Mouse (Mus musculus) heart, postnatal 10 days (tissue): ENCODE results near the gene Plcl2. TPM values are rescaled to one million over a fixed set of nuclear protein-coding genes. Genes with fewer than 3 reads are reported as not detected.
"Not testable (repeated sequence)": the region's sequence is repeated elsewhere in the genome, so short reads cannot be mapped to it uniquely, and the experiment has no call there.

Experiments
- DNase-seq, 2 experiments: peaks; one replicate each; pipeline ENCODE4 v3.0.0; 2021
- intact Hi-C: fragments of 180-260 bp; cut with DNase I; formaldehyde crosslinking; loops from one replicate; pipeline ENCODE4 v1.15.1; 2025
- total RNA-seq, 2 experiments: library from RNA; stranded (reverse); gene quantifications; 2 replicates each; pipeline ENCODE4 v1.2.3; 2021

Plcl2 gene
- total RNA-seq, 2 experiments from 2014 or later = 11.0 to 11.6 TPM

- intact Hi-C loops = no loop called here
- no peak for DNase-seq
These were observed 15.8 kb downstream of the Plcl2 start for GRCm38 (mm10) chr17:50524970-50525369.

GRCm38 (mm10) chr17:50525821-50526220 lies 16.6 kb downstream of the Plcl2 start:
- intact Hi-C loops = no loop called here
- peak in 1 of 2 experiments; percentile 52 for DNase-seq

- intact Hi-C loops = no loop called here
- no peak for DNase-seq
These were observed 20.9 kb downstream of the Plcl2 start for GRCm38 (mm10) chr17:50530089-50530488.

- intact Hi-C loops, DNase-seq: not testable (repeated sequence)
These were observed 25.7 kb downstream of the Plcl2 start for GRCm38 (mm10) chr17:50534889-50535288.

- intact Hi-C loops = no loop called here
- DNase-seq = no peak
These were observed 27.4 kb downstream of the Plcl2 start for GRCm38 (mm10) chr17:50536409-50537194.

- intact Hi-C loops = no loop called here
- DNase-seq = no peak
These were observed 28.6 kb downstream of the Plcl2 start for GRCm38 (mm10) chr17:50537786-50538185.

GRCm38 (mm10) chr17:50544860-50545259 lies 35.7 kb downstream of the Plcl2 start:
- intact Hi-C loops = no loop called here
- no peak for DNase-seq

GRCm38 (mm10) chr17:50545274-50545673 lies 36.1 kb downstream of the Plcl2 start:
- no peak for DNase-seq
- intact Hi-C loops = no loop called here

- intact Hi-C loops = no loop called here
- DNase-seq = no peak
These were observed 42.9 kb downstream of the Plcl2 start for GRCm38 (mm10) chr17:50552130-50552529.

GRCm38 (mm10) chr17:50557566-50558238 lies 48.5 kb downstream of the Plcl2 start:
- intact Hi-C loops = no loop called here
- no peak for DNase-seq

GRCm38 (mm10) chr17:50558239-50558625 lies 49.0 kb downstream of the Plcl2 start:
- DNase-seq = no peak
- intact Hi-C loops = no loop called here

GRCm38 (mm10) chr17:50565376-50566123 lies 56.3 kb downstream of the Plcl2 start:
- intact Hi-C loops = no loop called here
- DNase-seq = no peak

- DNase-seq = no peak
- intact Hi-C loops = no loop called here
These were observed 59.6 kb downstream of the Plcl2 start for GRCm38 (mm10) chr17:50568846-50569245.

- DNase-seq, intact Hi-C loops: not testable (repeated sequence)
These were observed 61.0 kb downstream of the Plcl2 start for GRCm38 (mm10) chr17:50570228-50570627.

GRCm38 (mm10) chr17:50570681-50571398 lies 61.6 kb downstream of the Plcl2 start:
- no peak for DNase-seq
- intact Hi-C loops = no loop called here

GRCm38 (mm10) chr17:50574161-50574560 lies 65.0 kb downstream of the Plcl2 start:
- intact Hi-C loops = no loop called here
- no peak for DNase-seq

- intact Hi-C loops = no loop called here
- DNase-seq = no peak
These were observed 71.2 kb downstream of the Plcl2 start for GRCm38 (mm10) chr17:50580416-50580815.

GRCm38 (mm10) chr17:50586834-50587233 lies 77.6 kb downstream of the Plcl2 start:
- no peak for DNase-seq
- intact Hi-C loops = no loop called here

GRCm38 (mm10) chr17:50587941-50588340 lies 78.7 kb downstream of the Plcl2 start:
- DNase-seq = no peak
- intact Hi-C loops = no loop called here

- no peak for DNase-seq
- intact Hi-C loops = no loop called here
These were observed 91.0 kb downstream of the Plcl2 start for GRCm38 (mm10) chr17:50600178-50600577.

- intact Hi-C loops = no loop called here
- DNase-seq = no peak
These were observed 91.5 kb downstream of the Plcl2 start for GRCm38 (mm10) chr17:50600696-50601095.
